Mouse (Mus musculus): ENCODE data around the gene Txndc11. TPM values are rescaled to one million over a fixed set of nuclear protein-coding genes. Genes with fewer than 3 reads are reported as not detected.

Txndc11 gene
- polyA plus RNA-seq, 1 experiment from 2014 or later: 39.3 TPM

DNA sequence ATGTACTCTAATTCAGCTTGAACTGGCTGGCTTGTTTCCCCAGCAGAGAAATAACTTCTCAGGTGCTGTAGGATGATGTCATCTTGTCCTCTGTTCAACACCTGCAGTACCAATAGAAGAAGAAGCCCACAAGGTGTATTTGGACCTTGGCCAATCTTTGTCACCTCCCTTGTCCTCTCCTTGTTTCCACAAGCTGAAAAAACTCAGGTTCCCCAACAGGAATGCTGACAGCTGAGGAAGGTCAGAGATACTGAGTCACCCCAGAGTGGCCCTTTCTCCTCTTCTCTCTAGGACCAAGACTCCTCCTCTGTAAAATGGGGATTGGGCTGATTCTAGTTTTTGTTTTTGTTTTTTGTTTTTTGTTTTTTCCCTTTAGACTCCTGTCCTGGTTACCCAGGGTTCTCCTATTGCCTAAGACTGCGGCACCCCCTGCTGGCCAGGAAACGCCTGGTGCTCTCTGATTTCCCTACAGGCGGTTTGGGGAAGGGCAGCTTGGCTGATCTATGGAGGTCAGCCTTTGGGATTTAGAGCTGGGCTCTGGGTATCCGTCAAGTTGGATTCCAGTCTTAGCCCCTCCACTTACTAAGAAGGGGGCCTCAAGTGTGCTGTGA lies 100.2 kb downstream of the Txndc11 start:
- Histone ChIP-seq H3K9ac (no peak overlapping the region), H3K27me3 (replicated peaks) (no peaks in the 10 kb centered on the region), H3K36me3 (no peaks in the 10 kb centered on the region), H3K27ac (no peak overlapping the region), H3K9me3 (no peaks in the 10 kb centered on the region), H3K4me2 (no peak overlapping the region; the same call in 1 of the 2 replicates), H3K4me1 (no peaks in the 10 kb centered on the region; the same call in 1 of the 2 replicates), H3K4me3 (replicated peaks) (no peak overlapping the region)
- WGBS: 2% methylated on average over 4 of the region's 4 CpGs
- ATAC-seq (ENCODE audit: insufficient read depth, low FRiP score, low read depth): peak; percentile 72; the same call in 1 of the 2 replicates

DNA sequence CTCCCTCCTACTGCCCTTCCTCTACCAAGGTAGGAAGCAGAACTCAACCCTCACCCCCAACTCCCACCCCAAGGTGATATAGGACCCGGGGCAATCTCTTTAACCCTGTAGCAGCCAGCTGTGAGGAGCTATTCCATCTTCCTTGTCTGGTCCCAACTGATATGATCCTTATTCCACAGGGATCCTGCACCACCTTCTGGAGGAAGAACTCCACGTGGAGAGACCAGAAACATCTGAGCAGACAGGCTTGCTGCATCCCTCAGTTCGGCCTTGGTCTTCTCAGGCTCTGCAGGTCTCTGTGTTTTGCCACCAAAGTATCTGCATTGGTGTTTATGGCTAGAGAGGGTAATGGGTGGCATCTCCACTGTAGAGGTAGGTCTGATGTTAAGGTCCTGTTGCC lies 103.1 kb downstream of the Txndc11 start:
- H3K27ac ChIP-seq: no peak overlapping the region
- H3K9me3 ChIP-seq: no peaks in the 10 kb centered on the region
- H3K4me1 ChIP-seq: no peaks in the 10 kb centered on the region; the same call in 1 of the 2 replicates
- no peaks in the 10 kb centered on the region for H3K36me3 ChIP-seq
- no peak overlapping the region for H3K4me3 ChIP-seq (replicated peaks)
- 57% methylated on average over 3 of the region's 3 CpGs for WGBS
- no peak for ATAC-seq (ENCODE audit: insufficient read depth, low FRiP score, low read depth)
- no peak overlapping the region for H3K4me2 ChIP-seq
- no peaks in the 10 kb centered on the region for H3K27me3 ChIP-seq (replicated peaks)
- H3K9ac ChIP-seq: no peak overlapping the region

DNA sequence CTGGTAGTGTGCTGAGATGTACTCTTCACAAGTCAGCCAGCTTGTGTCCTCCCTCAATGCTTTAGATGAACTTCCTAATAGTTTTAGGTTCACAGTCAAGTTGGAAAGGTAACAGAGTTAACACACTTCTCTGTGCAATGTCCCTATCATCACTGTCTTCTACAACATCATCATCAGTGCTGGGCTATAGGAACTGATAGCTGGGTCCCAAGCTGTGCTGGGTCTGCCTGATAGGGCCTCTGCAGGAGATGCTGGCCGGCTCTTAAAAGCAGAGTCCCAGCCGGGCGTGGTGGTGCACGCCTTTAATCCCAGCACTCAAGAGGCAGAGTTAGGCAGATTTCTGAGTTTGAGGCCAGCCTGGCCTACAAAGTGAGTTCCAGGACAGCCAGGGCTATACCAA lies 103.6 kb downstream of the Txndc11 start:
- H3K36me3 ChIP-seq: no peaks in the 10 kb centered on the region
- WGBS: 78% methylated on average over 4 of the region's 4 CpGs
- no peak overlapping the region for H3K27ac ChIP-seq
- no peak overlapping the region for H3K4me3 ChIP-seq (replicated peaks)
- no peaks in the 10 kb centered on the region; the same call in 1 of the 2 replicates for H3K4me1 ChIP-seq
- ATAC-seq (ENCODE audit: insufficient read depth, low FRiP score, low read depth): no peak
- H3K9me3 ChIP-seq: no peaks in the 10 kb centered on the region
- H3K27me3 ChIP-seq (replicated peaks): no peaks in the 10 kb centered on the region
- H3K9ac ChIP-seq: no peak overlapping the region
- no peak overlapping the region for H3K4me2 ChIP-seq

DNA sequence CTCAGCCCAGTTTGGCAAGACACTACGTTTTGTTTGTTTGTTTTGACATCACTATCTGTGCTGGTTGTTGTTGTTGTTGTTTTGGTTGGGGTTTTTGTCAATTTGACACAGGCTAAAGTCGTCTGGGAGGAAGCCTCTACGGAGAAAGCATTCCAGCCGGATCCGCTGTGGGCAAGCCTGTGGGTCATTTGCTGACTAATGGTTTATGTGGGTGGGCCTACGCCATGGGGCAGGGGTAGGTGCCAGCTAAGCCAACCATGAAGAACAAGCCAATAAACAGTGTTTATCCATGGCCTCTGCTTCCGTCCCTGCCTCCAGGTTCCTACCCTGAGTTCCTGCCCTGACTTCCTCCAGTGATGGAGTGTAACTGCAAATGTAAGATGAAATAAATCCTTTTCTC lies 106.2 kb downstream of the Txndc11 start:
- H3K9me3 ChIP-seq: no peaks in the 10 kb centered on the region
- no peak overlapping the region for H3K4me2 ChIP-seq
- no peak overlapping the region for H3K9ac ChIP-seq
- H3K27ac ChIP-seq: no peak overlapping the region
- no peaks in the 10 kb centered on the region for H3K36me3 ChIP-seq
- H3K4me1 ChIP-seq: no peaks in the 10 kb centered on the region
- WGBS: 77% methylated on average over 7 of the region's 7 CpGs
- H3K27me3 ChIP-seq (replicated peaks): no peaks in the 10 kb centered on the region
- no peak overlapping the region for H3K4me3 ChIP-seq (replicated peaks)
- no peak for ATAC-seq (ENCODE audit: insufficient read depth, low FRiP score, low read depth)

Small RNA genes within 50 kb of the gene (microRNA-seq; reads per million reads assigned to microRNA genes)
- 79.2 reads per million, percentile 47 among the genes with 10 or more reads in this experiment for gene Gm23935

Other genes starting within 250 kb of the Txndc11 start
- gene Snn, start 73.7 kb downstream of the Txndc11 start, polyA plus RNA-seq (2015; fragmentation: Nextera tagmentation; extraction: Ambion mirVana): 28.8 and 30.0 TPM in 2 replicates
- gene Litaf, start 68.5 kb downstream of the Txndc11 start, polyA plus RNA-seq (2015; fragmentation: Nextera tagmentation; extraction: Ambion mirVana): 96.0 and 100 TPM in 2 replicates
- gene Zc3h7a, start 41.7 kb upstream of the Txndc11 start, polyA plus RNA-seq (2015; fragmentation: Nextera tagmentation; extraction: Ambion mirVana): 92.0 and 94.2 TPM in 2 replicates
- gene Rsl1d1, start 68.7 kb upstream of the Txndc11 start, polyA plus RNA-seq (2015; fragmentation: Nextera tagmentation; extraction: Ambion mirVana): 166 and 173 TPM in 2 replicates
- gene Gspt1, start 119.7 kb upstream of the Txndc11 start, polyA plus RNA-seq (2015; fragmentation: Nextera tagmentation; extraction: Ambion mirVana): 72.1 and 77.8 TPM in 2 replicates
- not detected in 2 replicates for gene Tnfrsf17, start 179.2 kb upstream of the Txndc11 start, polyA plus RNA-seq (2015; fragmentation: Nextera tagmentation; extraction: Ambion mirVana)
- gene Snx29, start 188.3 kb upstream of the Txndc11 start, polyA plus RNA-seq (2015; fragmentation: Nextera tagmentation; extraction: Ambion mirVana): 10.1 and 10.4 TPM in 2 replicates